ENCODE assay signal across 8 mouse cellular contexts in genomic region chr12:15815170-15815575, GRCm38 (mm10). TPM values are rescaled to one million over a fixed set of nuclear protein-coding genes. Genes with fewer than 3 reads are reported as not detected.
DNase-seq lines count a peak whose midpoint lies in the region; ATAC-seq and TF ChIP-seq lines count a peak whose summit lies in the region.

No protein-coding gene starts in this region.

- TF ChIP-seq POLR2A in ES-Bruce4 (IDR thresholded peaks at IDR 0.05; ENCODE audit: insufficient read depth, low read length), result no peak

- peaks cover 44% of the 10 kb centered on the region for H3K27me3 ChIP-seq in erythroblast, embryonic 14.5 days (ENCODE audit: control insufficient read depth)
- H3K27me3 ChIP-seq in ES-Bruce4 (ENCODE audit: control insufficient read depth, insufficient read depth, low read length, poor library complexity, severe bottlenecking), result peaks cover 3% of the 10 kb centered on the region
- no peaks in the 10 kb centered on the region for H3K27me3 ChIP-seq in embryonic facial prominence, embryonic 13.5 days
- H3K27me3 ChIP-seq in stomach, embryonic 15.5 days (replicated peaks), result no peaks in the 10 kb centered on the region

- H3K4me3 ChIP-seq in erythroblast, embryonic 14.5 days (replicated peaks), result peak overlapping the region; percentile 65
- H3K4me3 ChIP-seq in ES-Bruce4 (ENCODE audit: low read depth, low read length), result peak overlapping the region; percentile 76
- peak overlapping the region; percentile 90 for H3K4me3 ChIP-seq in embryonic facial prominence, embryonic 13.5 days
- H3K4me3 ChIP-seq in stomach, embryonic 15.5 days (replicated peaks), result peak overlapping the region; percentile 76

- intact Hi-C loops in heart, postnatal 14 days (cut with DNase I), result loop anchor here (1.0 to 10.0 kb wide), 4 partner anchors 111 to 340 kb away; no protein-coding TSS in a partner anchor
- intact Hi-C loops in left cerebral cortex, postnatal 25 days (cut with DNase I), result loop anchor here (2.0 to 5.0 kb wide), 5 partner anchors 82 to 718 kb away; no protein-coding TSS in a partner anchor

- TF ChIP-seq EP300 in ES-Bruce4 (IDR thresholded peaks at IDR 0.05; ENCODE audit: insufficient read depth, low read depth, low read length), result no peak

- peak overlapping the region; percentile 75 for H3K4me2 ChIP-seq in embryonic facial prominence, embryonic 13.5 days
- peak overlapping the region; percentile 91 for H3K4me2 ChIP-seq in stomach, embryonic 15.5 days

- H3K9ac ChIP-seq in ES-Bruce4 (ENCODE audit: low read depth, poor library complexity, severe bottlenecking), result peak overlapping the region; percentile 78
- H3K9ac ChIP-seq in embryonic facial prominence, embryonic 13.5 days, result peak overlapping the region; percentile 98
- H3K9ac ChIP-seq in stomach, embryonic 15.5 days, result peak overlapping the region; percentile 85

- no peak overlapping the region for H3K27ac ChIP-seq in ES-Bruce4 (ENCODE audit: insufficient read depth, low read length)
- peak overlapping the region; percentile 97 for H3K27ac ChIP-seq in embryonic facial prominence, embryonic 13.5 days
- peak overlapping the region; percentile 89 for H3K27ac ChIP-seq in stomach, embryonic 15.5 days

- DNase-seq in heart, postnatal 14 days, result peak; percentile 47 to 55
- DNase-seq in left cerebral cortex, postnatal 25 days (ENCODE audit: low spot score in 2 of 2), result peak; percentile 38 to 47
- peak; percentile 68 for DNase-seq in mesoderm, embryonic 11.5 days (ENCODE audit: low read depth, low spot score)

- no peak for TF ChIP-seq CTCF in ES-Bruce4 (IDR thresholded peaks at IDR 0.05; ENCODE audit: low read depth, low read length)

- no peak for ATAC-seq in erythroblast, adult 5-6 weeks (replicated peaks; ENCODE audit: low FRiP score, poor library complexity, severe bottlenecking)
- ATAC-seq in embryonic facial prominence, embryonic 13.5 days (ENCODE audit: insufficient number of reproducible peaks, insufficient read depth, low FRiP score, low TSS enrichment, low read depth), result no peak
- ATAC-seq in stomach, embryonic 15.5 days (ENCODE audit: insufficient read depth, low FRiP score, low read depth), result no peak

- no peaks in the 10 kb centered on the region for H3K9me3 ChIP-seq in erythroblast, embryonic 14.5 days (ENCODE audit: control insufficient read depth, low read length)
- H3K9me3 ChIP-seq in ES-Bruce4 (replicated peaks; ENCODE audit: control insufficient read depth, insufficient read depth, low read length, poor library complexity, severe bottlenecking), result no peaks in the 10 kb centered on the region
- H3K9me3 ChIP-seq in embryonic facial prominence, embryonic 13.5 days, result no peaks in the 10 kb centered on the region; the same call in 1 of the 2 replicates
- H3K9me3 ChIP-seq in stomach, embryonic 15.5 days, result no peaks in the 10 kb centered on the region

- peaks cover 18% of the 10 kb centered on the region for H3K4me1 ChIP-seq in erythroblast, embryonic 14.5 days (ENCODE audit: control insufficient read depth)
- no peaks in the 10 kb centered on the region for H3K4me1 ChIP-seq in ES-Bruce4 (ENCODE audit: control insufficient read depth, insufficient read depth, low read length)
- peaks cover 35% of the 10 kb centered on the region for H3K4me1 ChIP-seq in embryonic facial prominence, embryonic 13.5 days
- H3K4me1 ChIP-seq in stomach, embryonic 15.5 days, result 0 out of 2 replicates have a peak, but pooled peaks cover 11% of the 10 kb centered on the region

- H3K36me3 ChIP-seq in erythroblast, embryonic 14.5 days (ENCODE audit: control insufficient read depth), result no peaks in the 10 kb centered on the region
- H3K36me3 ChIP-seq in ES-Bruce4 (ENCODE audit: control insufficient read depth, insufficient read depth, low read length, poor library complexity, severe bottlenecking), result no peaks in the 10 kb centered on the region
- no peaks in the 10 kb centered on the region for H3K36me3 ChIP-seq in embryonic facial prominence, embryonic 13.5 days
- H3K36me3 ChIP-seq in stomach, embryonic 15.5 days, result no peaks in the 10 kb centered on the region

- WGBS in embryonic facial prominence, embryonic 13.5 days, result under 1% methylated on average over 23 of the region's 23 CpGs
- under 1% methylated on average over 23 of the region's 23 CpGs for WGBS in stomach, embryonic 15.5 days

RNA-seq across cellular contexts. Expression of gene Trib2, which starts 1.5 kb away (rescaled TPM):
- 0.07 TPM in 1 of 2 replicates, not detected in the other for polyA plus RNA-seq in erythroblast, embryonic 14.5 days (2012)
- 1.3 and 1.7 TPM in 2 replicates for total RNA-seq in erythroblast, adult 5-6 weeks (2015; ENCODE audit: low replicate concordance)
- 0.84 and 1.6 TPM in 2 replicates for total RNA-seq in erythroblast, adult 5-6 weeks (2017; ENCODE audit: low replicate concordance)
- 8.6 and 11.2 TPM in 2 replicates for polyA plus RNA-seq in ES-Bruce4 (2011; ENCODE audit: insufficient read depth, insufficient read length, low read depth, missing spikeins)
- 48.2 and 54.7 TPM in 2 replicates for polyA plus RNA-seq in embryonic facial prominence, embryonic 13.5 days (2015; fragmentation: Nextera tagmentation; extraction: Ambion mirVana)
- total RNA-seq in heart, postnatal 14 days (2021), result 10 to 100 TPM; 44.2 to 47.2 TPM
- total RNA-seq in left cerebral cortex, postnatal 25 days (2021), result 10 to 100 TPM; 43.4 to 60.5 TPM
- polyA plus RNA-seq in stomach, embryonic 15.5 days (2015; fragmentation: Nextera tagmentation; extraction: Ambion mirVana), result 22.3 and 22.5 TPM in 2 replicates
